Mouse (Mus musculus): Measurements from ENCODE around the gene Wdr90. TPM values are rescaled to one million over a fixed set of nuclear protein-coding genes. Genes with fewer than 3 reads are reported as not detected.
"Not testable (repeated sequence)": the region's sequence is repeated elsewhere in the genome, so short reads cannot be mapped to it uniquely, and the experiment has no call there.

The Wdr90 gene
- polyA plus RNA-seq, 2 experiments from 2014 or later: 3.8 to 8.3 TPM

- ATAC-seq: no peak
Observed at GRCm38 (mm10) chr17:25829558-25830017, 31.7 kb downstream of the Wdr90 start.

GRCm38 (mm10) chr17:25828712-25829557 lies 32.4 kb downstream of the Wdr90 start, which contains the start of gene Jmjd8:
TSS of gene Jmjd8 (plus strand) at chr17:25828867.
- peak; percentile 55 for ATAC-seq

- no peak for ATAC-seq
Observed at GRCm38 (mm10) chr17:25828223-25828594, 33.1 kb downstream of the Wdr90 start.

GRCm38 (mm10) chr17:25827546-25828222 lies 33.6 kb downstream of the Wdr90 start:
- ATAC-seq: no peak

- no peak for ATAC-seq
Observed at GRCm38 (mm10) chr17:25827011-25827410, 34.3 kb downstream of the Wdr90 start.

GRCm38 (mm10) chr17:25825984-25826570 lies 35.2 kb downstream of the Wdr90 start:
- ATAC-seq: no peak

GRCm38 (mm10) chr17:25825311-25825710 lies 36.0 kb downstream of the Wdr90 start:
- ATAC-seq: no peak

- ATAC-seq: no peak
Observed at GRCm38 (mm10) chr17:25824362-25825142, 36.7 kb downstream of the Wdr90 start.

- peak; percentile 94 for ATAC-seq
Observed at GRCm38 (mm10) chr17:25823452-25823851, 37.8 kb downstream of the Wdr90 start, which contains the start of gene Wdr24. TSS of gene Wdr24 (plus strand) at chr17:25823627.

- no peak for ATAC-seq
Observed at GRCm38 (mm10) chr17:25818851-25819780, 42.2 kb downstream of the Wdr90 start.

- no peak for ATAC-seq
Observed at GRCm38 (mm10) chr17:25817662-25818061, 43.6 kb downstream of the Wdr90 start.

- peak; percentile 43 for ATAC-seq
Observed at GRCm38 (mm10) chr17:25813471-25813870, 47.8 kb downstream of the Wdr90 start.

- no peak for ATAC-seq
Observed at GRCm38 (mm10) chr17:25810890-25811289, 50.4 kb downstream of the Wdr90 start.

GRCm38 (mm10) chr17:25809606-25810340 lies 51.5 kb downstream of the Wdr90 start:
- ATAC-seq: no peak

GRCm38 (mm10) chr17:25808789-25809605 lies 52.3 kb downstream of the Wdr90 start, which contains the start of gene Fbxl16:
TSS of gene Fbxl16 (plus strand) at chr17:25809085.
- ATAC-seq: no peak

GRCm38 (mm10) chr17:25808028-25808427 lies 53.3 kb downstream of the Wdr90 start:
- no peak for ATAC-seq

GRCm38 (mm10) chr17:25807452-25807851 lies 53.8 kb downstream of the Wdr90 start:
- ATAC-seq: not testable (repeated sequence)

- ATAC-seq: no peak
Observed at GRCm38 (mm10) chr17:25806507-25806906, 54.8 kb downstream of the Wdr90 start.

GRCm38 (mm10) chr17:25802825-25803517 lies 58.3 kb downstream of the Wdr90 start:
- no peak for ATAC-seq
